Mouse (Mus musculus) cerebellum, adult 11 months (tissue): ENCODE measurements around the gene Tmie.

Experiments used
- DNase-seq: peaks from one replicate; pipeline ENCODE4 v3.0.0; 2022

The Tmie gene

DNA sequence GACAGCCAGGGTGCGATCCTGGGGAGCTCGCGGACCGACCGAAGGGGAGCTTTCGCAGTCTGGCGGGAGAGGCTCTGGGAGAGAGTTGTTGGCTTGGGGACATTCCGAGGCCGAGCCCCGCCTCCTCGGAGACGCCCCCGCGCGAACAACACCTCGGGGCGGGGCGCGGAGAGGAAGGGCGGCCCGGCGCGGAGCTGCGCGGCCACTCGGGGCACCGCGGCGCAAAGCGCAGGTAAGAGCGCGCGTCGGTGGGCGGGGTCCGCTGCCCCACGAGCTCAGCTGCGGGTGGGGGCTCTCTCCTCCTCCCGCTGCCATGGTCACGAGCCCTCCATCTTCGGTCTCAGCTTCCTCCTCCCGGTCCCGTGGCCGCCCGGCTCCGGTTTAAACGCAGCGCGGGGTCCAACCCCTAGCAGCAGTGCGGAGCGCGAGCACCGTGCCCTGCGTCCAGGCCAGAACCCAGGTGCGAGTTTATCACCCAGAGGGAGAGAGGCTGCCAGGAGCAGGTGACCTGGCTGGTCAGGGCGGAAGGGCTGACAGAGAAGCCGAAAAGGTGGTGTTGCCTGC is at the start of gene Tmie:
Gene Tmie, minus strand, starts transcription at position 116 of the 564 bp plus-strand sequence.
- no peak for DNase-seq

DNA sequence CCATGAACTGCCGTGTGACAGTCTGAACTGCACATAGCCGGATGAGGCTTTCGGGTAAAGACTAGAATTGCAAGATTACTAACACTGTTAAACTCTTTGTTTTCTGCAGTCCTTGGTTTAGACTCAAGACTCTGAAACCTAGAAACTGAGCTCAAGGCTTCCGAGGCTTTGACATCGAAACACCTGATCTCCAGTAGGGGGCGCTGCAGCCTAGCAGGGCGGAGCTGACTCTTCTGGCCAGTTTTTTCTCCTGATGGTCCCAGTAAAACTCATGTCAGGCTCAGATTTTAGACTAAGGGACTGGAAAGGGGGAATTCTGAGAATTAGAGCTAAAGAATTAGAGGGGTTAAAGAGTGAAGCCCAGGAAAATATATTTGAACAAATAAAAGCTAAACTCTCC is 42.8 kb upstream of the Tmie start:
- DNase-seq: peak; percentile 15

DNA sequence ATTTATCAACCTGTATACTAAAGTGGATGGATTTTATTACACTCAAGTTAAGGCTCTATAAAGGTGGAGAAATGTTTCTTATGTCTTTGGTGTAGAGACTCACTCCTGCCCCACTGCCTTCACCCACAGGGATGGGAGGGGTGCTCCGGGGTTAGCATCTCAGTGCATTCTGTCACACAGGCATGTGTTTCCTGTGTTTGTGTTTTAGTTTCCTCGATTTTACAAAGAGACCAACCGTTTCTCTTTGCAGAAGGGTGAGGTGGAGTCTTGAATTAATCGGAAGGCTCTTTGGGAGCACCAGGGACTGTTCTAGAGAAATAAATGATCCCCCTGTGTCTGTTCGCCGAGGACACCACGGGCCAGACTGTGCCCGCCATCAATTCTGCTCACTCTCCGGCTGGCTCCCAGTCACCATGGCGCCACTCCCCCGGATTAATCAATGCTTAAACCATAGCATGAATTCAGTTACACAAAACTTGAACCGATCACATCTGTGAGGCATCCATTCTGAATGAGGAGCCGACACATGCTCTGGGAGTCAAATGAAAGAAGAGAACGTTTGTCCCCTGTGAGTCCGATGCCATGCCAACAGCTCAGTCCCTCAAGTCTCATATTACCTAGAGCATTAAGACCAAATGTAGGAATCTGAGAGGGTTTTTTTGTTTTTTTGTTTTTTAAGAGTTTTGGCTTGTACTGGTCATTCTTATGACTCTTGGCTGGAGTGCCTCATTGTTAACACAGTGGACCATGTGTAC is 40.9 kb upstream of the Tmie start:
- no peak for DNase-seq

DNA sequence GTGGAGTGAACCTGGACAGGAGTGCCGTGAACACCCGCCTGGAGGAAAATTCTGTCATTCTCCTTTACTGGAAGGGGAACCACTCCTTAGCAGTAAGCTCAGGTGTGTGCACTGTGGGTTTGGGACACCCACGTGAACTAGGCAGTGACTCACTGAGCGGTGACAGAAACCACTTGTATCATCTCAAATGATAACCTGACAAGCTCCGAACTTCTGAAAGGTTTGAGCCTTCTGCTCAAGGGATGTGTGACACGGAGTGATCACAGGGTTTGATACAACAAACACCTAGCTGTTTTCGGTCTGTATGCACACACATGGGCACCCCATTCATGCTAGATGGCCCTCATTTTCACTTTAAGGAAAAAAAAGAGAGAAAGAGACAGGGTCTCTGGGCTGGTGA is 36.9 kb upstream of the Tmie start, which contains the start of gene Fam240a:
Gene Fam240a, minus strand, starts transcription at position 76 of the 400 bp plus-strand sequence.
- no peak for DNase-seq

DNA sequence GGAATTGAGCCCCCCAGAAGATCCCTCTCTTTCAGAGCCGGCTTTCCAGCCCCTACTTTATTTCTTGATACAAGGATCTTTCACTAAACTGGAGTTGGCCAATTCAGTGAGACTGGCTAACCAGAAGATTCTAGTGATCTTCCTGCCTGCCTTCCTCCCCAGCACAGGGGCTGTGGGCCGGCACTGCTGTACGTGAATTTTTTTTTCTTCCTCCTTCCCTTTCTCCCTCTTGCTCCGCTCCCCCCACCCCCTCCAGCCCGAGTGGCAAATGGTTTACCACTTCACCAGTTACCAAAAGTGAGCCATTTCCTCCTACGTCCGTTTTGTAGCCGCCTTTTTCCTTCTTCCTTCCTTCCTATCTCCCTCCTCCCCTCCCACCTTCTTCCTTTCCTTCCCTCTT is 35.6 kb upstream of the Tmie start:
- no peak for DNase-seq

DNA sequence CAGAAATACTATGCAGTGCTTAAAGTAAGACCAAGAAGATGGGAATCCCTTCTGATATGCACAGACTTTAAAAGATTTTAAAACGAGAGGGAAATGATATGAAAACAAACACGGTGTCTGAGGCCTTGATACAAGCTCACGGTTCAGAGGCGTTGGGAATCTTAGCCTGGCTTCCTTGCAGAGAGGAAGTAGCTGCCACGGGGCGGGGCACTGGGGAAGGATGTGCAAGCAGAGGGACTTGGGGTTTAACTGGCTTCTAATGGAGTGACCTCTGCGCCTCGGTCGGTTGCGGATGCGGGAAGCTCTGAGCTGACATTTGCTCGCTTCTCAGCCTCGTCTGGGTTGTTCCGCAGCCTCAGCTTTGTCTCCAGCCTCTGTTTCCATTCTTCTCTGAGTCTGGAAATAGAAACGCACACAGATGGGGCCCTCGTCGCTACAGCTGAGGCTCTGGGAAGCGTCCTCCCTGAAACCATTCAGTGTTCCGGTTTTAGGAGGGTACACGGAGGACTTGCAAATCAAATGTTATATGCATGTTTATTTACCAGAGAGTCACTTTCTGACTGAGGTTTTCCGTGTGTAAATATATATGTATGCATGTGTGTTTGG is 34.8 kb upstream of the Tmie start:
- DNase-seq: no peak

DNA sequence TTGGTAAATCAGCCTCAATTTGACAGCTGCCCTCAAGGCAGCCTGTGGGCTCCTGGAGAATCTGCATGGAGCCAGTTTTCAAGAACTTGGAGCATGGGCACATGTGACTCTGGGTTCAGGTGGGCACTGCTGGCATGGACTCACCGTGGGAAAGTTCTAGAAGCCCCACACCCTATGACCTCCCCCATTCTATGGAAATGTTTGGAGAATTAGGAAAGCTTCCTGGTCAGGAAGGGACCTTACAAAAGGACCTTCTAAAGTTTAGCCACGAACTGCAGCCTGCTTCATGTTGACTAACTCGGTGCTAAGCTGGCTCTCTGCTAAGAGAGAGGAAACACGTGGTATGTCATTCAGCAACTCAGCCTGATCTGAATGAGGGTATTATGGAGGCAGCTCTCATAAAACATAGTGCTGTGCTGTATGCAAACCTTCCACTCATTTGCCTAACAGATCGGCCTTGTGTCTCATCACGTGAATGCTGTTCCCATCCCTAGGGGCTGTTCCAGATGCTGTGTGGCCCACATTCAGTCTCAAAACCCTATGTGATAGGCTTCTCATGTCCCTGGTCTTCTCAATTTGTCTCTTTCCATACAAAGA is 29.6 kb upstream of the Tmie start:
- no peak for DNase-seq

DNA sequence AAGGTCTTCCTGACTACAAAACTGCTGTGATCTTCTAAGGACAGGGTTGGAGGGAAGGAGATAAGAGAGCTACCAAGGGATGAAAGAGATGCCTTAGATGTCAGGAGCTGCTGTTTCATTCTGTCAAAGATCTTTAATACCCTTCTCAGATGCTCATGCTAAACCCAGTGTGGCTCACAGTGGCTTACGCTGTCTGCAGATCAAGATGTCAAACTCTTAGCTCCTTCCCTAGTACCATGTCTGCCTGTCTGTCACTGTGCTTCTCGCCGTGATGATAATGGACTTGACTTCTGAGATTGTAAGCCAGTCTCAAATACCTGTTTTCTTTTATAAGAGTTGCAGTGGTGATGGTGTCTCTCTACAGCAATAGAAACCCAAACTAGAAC is 28.7 kb upstream of the Tmie start:
- DNase-seq: no peak

DNA sequence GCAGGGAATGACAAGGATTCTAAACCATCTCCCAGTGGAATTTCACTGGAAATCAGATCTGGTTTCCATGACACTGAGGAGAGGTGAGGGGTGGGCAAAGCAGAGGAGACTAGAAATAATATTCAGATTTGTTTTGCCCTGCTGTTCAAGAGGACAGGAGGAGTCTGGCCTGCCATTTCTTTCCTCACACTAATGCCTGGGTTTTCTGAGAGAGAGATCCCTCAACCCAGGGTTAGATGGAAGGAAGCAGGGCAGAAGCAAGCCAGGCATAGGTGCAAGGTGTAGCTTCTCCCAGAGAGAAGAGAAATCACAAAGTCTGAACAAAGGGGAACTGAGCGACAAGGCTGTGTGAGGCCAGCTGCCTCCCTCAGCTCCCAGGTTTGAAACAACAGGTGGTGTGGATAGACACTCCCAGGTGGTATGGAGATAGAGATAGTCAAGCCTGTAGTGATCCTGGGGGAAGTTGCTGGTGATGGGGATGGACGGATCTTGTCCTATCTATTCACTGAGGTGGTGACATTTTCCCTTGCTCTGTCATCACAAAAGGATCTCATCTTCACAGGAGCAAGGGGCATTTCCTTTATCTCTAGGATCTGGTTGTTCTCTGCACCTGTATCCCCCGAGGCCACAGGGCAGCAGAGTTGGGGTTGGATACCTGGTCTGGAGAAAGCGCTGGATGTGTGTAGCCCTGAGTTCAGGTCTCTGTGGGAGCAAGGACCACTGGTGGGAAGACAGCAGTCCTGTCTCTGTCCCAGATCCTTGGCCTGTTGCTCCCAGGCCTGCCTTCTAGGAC is 28.1 kb upstream of the Tmie start:
- no peak for DNase-seq

DNA sequence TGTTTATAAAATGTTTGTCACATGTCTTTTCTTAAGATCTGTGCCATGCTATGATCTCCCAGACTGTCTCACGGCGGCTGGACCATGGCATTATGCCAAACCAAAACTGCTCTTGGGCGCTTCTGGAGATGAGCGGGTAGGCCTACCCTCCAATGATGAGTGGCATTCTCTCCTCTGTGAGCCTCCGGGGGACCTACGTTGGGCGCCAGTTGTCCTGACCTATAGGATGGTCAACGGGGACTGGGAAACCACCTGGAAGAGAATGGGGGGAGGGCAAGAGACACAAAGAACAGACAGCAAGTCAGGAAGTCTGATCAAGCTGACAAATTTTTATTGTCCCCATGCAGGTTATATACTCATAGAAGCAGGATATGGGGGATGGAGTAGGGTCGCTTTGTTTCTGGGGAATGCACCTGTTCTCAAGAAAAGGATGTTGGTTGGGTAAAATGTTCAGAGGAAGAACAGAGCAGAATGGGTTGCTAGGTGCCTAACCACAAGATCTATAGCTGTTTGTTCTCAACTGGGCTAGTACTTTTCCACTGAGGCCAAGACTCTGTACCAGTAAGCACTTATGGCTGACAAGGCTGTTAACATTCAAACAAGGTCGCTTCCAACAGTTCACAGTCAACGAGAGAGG is 27.4 kb upstream of the Tmie start:
- no peak for DNase-seq

DNA sequence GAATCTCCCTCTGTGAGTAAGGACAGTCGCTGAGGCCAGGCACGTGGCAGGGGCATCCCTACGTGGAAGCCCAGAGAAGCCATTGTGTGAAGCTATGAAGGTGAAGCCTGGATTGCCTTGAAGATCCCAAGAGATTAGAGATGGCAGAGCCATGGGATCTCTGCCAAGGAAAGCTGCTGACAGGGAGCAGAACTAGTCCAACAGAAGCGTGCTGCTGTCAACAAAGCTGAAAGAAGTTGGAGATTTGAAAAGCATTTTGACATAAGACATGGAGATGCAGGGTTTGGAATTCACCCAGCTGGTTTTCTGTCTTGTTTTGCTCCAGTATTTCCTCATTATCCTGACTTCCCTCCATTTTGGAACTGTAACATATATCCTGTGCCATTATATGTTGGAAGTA is 22.4 kb upstream of the Tmie start:
- DNase-seq: no peak

DNA sequence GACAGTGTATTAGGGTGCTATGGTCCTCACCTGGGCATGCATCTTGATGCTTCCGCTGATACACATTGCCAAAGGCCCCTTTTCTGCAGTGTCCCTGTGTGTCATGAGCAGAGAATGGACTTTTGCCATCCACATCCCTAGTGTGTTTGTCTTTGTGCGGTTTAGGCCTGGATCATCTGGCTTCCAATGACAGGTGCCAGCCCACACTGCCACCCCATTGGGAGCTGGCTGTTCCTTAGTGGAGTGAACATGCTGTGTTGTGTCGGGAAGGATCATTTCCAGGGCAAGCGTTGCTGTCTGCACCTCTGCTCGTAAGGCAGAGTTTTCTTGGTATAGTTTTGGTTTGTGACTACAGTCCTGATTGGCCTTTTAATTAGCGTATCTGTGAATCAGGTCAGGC is 21.3 kb upstream of the Tmie start:
- DNase-seq: no peak

DNA sequence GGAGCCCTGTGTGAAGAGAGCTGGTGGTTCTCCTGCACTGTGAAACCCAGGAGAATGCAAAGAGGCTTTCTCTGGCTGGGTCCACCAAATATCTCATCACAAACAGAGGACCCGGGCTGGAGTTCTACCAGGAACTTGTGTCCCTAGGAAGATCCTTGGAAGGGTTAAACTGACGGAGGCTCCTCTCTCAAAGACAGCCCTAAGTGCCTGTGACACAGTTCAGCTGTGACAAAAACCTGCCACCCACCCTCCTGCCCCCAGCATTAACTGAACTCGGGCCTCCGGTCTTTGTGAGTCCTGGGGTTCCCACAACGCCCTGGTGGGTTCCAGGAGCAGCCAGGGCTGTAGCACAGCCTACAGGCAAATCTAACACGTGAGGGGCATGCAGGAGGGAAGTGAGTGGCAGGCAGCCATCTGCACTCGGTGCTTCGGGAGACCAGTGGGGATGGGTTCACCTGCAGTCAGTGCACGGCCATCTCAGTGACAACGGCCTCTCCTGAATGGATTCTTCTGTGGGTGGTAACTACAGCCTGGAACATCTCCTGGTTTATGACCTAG is 19.6 kb upstream of the Tmie start:
- DNase-seq: no peak

DNA sequence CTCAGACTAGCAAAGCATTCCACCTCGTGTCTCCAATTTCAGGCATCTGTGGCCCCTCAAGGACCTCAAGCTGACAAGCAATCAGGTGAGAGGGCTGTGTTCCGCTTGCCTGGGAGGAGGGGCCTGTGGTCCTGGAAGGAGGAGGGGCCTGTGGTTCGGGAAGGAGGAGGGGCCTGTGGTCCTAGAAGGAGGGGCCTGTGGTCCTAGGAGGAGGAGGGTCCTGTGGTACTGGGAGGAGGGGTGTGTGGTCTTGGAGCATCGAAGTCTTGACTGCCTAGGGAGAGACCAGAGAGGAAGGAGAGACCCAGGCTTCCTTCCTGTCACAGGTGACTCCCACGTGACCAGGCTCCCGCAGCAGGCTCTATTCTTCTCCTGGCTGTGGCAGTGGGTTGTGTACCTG is 16.7 kb upstream of the Tmie start:
- no peak for DNase-seq

DNA sequence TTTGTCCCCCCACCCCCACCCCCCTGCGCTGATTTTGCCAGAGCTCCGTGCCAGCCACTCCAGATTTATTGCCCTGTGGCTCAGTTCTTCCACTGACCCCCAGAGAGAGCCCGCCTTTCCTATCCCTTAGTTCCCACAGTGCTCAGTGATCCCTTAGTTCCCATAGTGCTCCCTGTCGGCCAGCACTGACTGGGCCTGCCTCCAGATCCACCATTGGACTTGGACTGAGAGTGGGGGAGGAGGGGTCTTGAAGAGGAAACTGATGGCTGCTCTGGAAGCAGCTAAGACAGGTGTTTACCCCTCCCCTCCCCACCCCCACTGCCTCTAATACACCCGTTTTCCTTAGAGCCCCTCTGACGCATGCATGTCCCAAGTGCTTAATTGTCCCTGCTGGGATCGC is 16.1 kb upstream of the Tmie start:
- no peak for DNase-seq

DNA sequence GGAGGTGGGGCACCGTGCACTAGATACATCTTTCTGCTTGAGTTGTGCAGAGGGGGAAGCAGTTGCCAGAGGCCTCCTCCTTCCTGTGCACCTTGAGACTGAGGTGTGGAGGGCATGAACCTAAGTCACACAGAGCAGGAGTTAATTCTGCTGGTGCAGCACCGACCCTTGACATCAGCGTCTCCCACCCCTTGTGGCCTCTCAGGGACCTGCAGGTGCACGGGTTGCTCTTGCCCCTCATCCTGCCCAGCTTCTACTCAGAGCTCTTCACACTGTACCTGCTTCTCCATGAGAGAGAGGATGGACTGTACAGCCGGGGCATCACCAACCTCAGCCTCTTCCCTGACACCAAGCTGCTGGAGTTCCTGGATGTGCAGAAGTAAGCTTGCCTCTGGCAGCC is 15.6 kb upstream of the Tmie start:
- DNase-seq: no peak

DNA sequence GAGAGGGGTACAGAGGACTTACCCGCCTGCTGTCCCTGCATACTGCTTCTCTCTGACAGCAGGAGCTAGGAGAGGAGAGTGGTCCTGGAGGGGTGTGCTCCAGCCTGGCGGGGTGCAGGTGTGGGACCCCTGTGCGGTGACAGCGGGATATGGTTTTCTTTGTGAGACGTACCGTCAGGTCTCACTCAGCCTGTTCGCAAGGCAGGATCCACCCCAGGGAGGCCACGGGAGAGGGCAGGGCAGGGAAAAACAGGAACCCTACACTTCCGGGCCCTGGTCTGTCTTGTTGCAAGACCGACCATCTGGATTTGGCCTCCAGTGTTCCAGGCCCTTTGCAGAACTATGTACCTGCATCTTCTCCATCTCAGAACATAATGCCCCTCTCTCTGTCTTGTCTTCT is 13.5 kb upstream of the Tmie start:
- no peak for DNase-seq

DNA sequence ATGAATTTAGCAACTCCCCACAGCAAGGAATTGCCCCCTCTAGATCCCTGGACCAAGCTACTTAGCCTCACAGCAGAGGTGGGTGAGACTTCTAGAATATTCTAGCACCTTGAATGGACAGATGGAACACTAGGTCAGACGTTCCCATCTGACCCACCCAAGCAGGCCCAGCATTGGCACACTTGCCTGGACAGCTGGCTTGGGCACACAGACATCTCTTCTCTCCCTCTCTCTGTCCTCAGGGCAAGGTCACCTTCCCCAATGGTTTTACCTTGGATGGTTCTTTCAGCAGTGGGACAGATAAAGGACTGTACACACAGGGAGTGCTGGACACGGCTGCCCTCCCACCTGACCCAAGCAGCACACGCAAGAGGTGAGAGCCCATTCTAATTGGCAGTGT is 12.6 kb upstream of the Tmie start:
- no peak for DNase-seq

DNA sequence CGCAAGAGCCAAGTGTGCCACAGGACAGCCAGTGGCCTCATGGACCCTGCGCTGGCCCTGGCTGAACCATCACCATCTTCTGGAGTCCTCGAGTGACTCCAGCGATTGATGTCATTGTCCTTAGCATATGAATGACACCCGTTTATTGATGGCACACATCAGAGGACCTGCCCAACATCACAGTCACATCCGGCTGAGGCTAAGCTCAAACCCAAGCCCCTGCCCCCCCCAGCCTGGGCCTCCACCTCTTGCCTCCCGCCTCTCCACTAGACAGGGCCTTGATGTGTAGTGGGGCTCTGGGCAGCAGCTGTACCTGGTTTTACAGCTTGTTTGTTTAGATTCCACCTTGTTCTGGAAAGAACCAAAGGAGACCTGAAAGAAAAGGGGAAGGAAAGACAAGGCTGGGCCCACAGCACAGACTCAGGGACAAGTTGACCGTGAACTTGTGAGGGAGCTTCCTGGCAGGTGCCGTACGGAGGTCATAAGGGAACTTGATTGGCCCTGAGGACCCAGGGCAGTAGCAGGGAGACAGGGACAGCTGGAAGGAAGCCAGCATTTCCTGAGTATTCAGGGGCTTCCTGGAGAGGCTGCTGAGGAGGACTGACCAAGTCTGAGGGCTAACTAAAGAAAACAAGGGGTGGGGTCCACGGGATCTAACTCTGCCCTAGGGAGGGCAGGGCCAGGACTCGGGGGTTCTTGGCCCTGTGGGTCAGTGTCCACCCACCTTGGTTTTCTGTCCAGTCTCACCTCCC is 11.3 kb upstream of the Tmie start:
- DNase-seq: no peak

DNA sequence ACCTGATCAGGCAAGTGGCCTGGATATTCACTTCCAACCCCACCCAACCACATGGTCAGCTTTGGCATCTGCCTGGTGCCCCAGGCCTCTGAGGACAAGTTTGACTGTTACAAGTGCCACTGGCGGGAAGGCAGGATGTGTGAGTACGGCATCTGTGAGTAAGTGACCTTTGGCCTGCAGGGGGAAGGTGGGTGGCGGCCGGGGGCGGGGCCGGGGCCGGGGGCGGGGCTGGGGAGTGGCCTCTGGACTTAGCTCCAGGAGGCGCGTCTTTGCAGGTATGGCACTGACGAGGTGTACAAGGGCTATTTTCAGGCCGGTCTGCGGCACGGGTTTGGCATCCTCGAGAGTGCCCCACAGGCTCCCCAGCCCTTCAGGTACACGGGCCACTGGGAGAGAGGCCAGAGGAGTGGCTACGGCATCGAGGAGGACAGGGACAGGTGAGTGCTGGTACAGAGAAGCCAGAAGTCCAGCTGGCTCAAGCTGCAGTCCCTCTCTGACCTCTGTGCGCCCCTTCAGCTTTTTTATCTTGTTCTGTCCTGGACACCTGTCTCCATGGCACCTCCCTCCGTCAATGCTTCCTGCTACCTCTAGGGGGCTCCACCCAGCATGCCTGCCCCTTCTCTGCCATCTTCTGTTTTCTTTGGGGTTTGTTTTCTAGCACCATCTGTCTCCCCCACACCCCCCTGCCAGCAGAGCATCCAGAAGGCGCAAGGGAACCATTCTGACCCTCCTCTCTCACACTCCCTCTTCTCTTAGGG is 10.3 kb upstream of the Tmie start:
- no peak for DNase-seq

DNA sequence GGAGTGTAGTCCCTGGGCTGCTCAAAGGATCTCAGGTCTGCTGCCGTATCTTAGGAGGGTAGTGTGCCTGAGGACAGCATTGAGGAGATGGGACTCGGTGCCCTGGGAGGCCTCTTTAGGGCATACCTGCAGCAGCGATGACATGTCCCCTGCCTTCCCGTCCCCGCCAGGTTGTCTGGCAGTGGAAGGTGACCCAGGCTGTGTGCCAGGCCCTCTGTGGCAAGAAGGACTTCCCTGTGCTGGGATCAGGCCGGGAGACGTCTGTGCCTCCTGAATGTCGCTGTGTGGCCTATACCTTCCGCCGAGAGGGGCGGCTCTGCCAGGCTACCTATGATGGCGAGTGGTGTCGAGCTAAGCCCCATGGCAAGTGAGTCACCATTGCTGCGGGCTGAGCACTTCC is 9.0 kb upstream of the Tmie start:
- DNase-seq: no peak
